Mouse (Mus musculus) cerebellum, postnatal 25 days (tissue): ENCODE measurements around the gene Lipe.

ENCODE experiments used
- DNase-seq, 2 experiments: peaks; one replicate each; pipeline ENCODE4 v3.0.0; 2021; ENCODE audit warnings: mixed read lengths in 2 of 2

Gene Lipe

DNA sequence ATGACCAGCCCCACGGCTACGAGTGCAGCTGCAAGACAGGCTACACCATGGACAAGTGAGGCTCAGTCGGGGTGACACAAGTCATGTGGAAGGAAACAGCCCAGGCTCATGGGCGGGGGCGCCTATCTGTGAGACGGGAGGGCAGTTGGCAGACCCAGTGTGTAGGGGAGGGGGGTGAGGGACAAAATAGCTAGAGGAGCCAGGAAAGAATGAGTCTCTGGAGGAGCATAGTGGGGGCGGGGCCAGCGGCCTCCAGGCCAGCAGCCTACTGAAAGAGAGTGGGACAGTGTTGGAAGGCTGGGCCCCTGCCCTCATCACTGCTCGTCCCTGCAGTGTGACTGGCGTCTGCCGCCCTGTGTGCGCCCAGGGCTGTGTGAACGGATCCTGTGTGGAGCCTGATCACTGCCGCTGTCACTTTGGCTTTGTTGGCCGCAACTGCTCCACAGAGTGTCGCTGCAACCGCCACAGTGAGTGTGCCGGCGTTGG, 39.7 kb downstream of the Lipe start:
- peak in 1 of 2 experiments; percentile 38 for DNase-seq

DNA sequence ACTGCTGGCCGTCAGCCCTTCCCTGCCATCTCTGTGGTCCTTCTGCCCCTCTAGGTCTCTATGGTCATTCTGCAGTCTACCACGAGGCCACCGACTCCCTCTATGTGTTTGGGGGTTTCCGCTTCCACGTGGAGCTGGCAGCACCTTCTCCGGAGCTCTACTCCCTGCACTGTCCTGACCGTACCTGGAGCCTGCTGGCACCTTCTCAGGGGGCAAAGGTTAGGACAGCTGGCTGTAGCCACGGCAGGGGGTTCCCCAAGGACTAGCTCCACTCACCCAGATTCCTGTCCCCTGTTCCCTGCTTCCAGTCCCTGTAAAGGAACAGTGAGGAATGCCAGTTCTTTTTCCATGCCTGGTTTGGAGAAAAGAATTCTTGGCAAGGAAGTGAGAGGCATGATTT, 49.6 kb downstream of the Lipe start:
- no peak for DNase-seq

DNA sequence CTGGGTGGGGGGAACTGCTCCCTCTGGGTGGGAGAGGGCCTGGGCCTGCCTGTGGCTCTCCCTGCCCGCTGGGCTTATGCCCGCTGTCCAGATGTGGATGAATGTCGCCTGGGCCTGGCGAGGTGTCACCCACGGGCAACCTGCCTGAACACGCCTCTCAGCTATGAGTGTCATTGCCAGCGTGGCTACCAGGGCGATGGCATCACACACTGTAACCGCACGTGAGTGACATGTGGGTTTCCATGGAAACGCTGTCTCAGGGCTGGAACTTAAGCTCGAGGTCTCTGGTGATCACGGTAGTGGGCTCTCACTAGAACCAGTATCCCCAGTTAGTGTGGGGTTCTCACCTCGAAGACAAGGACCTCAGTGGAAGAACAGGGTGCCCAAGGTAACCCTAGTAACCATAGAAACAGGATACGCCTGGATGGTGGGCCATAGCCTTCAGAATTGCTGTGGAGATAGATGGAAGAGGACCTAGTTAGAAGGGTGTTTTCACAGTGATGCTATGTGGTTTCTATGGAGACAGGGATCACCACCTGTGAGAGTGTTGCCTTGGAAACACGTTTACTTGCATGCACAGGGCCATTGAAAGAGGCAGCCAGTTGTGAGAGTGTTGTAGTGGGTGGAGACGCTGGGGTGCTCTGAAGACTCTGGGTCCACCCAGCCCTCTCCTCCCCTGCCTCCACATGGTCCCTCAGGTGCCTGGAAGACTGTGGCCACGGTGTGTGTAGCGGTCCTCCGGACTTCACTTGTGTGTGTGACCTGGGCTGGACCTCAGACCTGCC, 57.3 kb downstream of the Lipe start:
- no peak for DNase-seq

GRCm38 (mm10) chr7:25339329-25339728, 59.2 kb downstream of the Lipe start:
- DNase-seq, result no peak

DNA sequence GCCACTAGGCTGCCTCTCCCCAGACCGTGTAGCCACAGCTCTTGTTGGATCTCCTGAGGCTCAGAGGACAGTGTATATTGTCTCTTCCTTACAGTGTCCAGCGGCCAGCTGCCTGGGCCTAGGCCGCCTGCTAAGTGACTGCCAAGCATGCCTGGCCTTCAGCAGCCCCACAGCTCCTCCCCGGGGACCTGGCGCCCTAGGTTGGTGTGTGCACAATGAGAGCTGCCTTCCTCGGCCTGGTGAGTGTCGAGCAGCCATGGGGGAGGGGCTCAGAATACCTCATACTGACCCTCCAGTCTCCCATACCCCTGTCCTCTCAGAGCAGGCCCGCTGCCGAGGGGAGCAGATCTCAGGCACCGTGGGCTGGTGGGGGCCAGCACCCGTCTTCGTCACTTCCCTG, 64.0 kb downstream of the Lipe start:
- DNase-seq, result no peak

DNA sequence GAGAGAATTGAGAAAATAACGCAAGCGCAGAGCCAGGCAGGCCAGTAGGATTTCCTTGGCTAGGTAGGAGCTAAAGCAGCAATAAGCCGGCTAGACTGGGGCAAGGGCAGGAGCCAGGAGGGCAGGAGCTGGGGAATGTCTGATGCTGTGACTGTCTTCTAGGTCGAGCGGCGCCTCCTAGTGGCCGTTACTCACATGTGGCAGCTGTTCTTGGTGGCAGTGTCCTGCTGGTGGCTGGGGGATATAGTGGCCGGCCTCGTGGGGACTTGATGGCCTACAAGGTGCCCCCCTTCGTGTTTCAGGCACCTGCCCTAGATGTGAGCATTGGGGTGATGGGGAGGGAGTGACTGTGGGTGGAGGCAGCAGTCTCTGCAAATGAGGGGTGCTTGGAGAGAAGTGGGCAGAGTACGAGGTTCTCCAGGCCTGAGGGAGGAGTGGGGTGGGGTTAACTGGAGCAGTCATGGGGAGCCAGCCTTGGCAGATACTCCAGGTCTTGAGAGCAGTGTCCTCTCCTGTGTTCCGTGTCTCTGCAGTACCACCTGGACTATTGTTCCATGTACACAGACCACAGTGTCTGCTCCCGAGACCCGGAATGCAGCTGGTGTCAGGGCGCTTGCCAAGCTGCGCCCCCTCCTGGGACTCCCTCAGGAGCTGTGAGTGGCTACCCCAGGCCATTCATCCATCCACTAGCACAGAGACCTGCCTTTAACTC, 64.8 kb downstream of the Lipe start:
- DNase-seq, result peak; percentile 69 to 81
